Mouse (Mus musculus): Measurements from ENCODE around the gene Olfr1438-ps1.
"Not testable (repeated sequence)": the region's sequence is repeated elsewhere in the genome, so short reads cannot be mapped to it uniquely, and the experiment has no call there.

Olfr1438-ps1 gene

GRCm38 (mm10) chr19:12335810-12336209 lies at the start of gene Olfr1438-ps1:
Gene Olfr1438-ps1, minus strand, starts transcription at chr19:12335910.
- no peak for DNase-seq

- no peak for DNase-seq
Measured at GRCm38 (mm10) chr19:12374465-12375025, 38.8 kb upstream of the Olfr1438-ps1 start.

GRCm38 (mm10) chr19:12373004-12373403 lies 37.3 kb upstream of the Olfr1438-ps1 start:
- no peak for DNase-seq

GRCm38 (mm10) chr19:12325001-12325400 lies 10.7 kb downstream of the Olfr1438-ps1 start, which contains the start of gene Olfr1437:
Gene Olfr1437, minus strand, starts transcription at chr19:12325101.
- no peak for DNase-seq

GRCm38 (mm10) chr19:12299030-12299429 lies 36.7 kb downstream of the Olfr1438-ps1 start, which contains the start of gene Olfr1436:
Gene Olfr1436, minus strand, starts transcription at chr19:12299130.
- DNase-seq = not testable (repeated sequence)

GRCm38 (mm10) chr19:12292979-12293378 lies 42.7 kb downstream of the Olfr1438-ps1 start:
- DNase-seq = no peak

- DNase-seq = no peak
Measured at GRCm38 (mm10) chr19:12279554-12279953, 56.2 kb downstream of the Olfr1438-ps1 start, which contains the start of gene Olfr1434. Gene Olfr1434, plus strand, starts transcription at chr19:12279854.
